Mouse (Mus musculus): ENCODE results near the gene Morn1. TPM values are rescaled to one million over a fixed set of nuclear protein-coding genes. Genes with fewer than 3 reads are reported as not detected.

The Morn1 gene
- total RNA-seq, 2 experiments from 2014 or later: 0.62 to 4.7 TPM

- ATAC-seq (replicated peaks; ENCODE audit: poor library complexity, severe bottlenecking): peak; percentile 60
These were observed 48.4 kb downstream of the Morn1 start for GRCm38 (mm10) chr4:155134686-155135172.

GRCm38 (mm10) chr4:155135909-155136585 lies 49.7 kb downstream of the Morn1 start:
- no peak for ATAC-seq (replicated peaks; ENCODE audit: poor library complexity, severe bottlenecking)

- no peak for ATAC-seq (replicated peaks; ENCODE audit: poor library complexity, severe bottlenecking)
These were observed 51.5 kb downstream of the Morn1 start for GRCm38 (mm10) chr4:155137891-155138290.

- no peak for ATAC-seq (replicated peaks; ENCODE audit: poor library complexity, severe bottlenecking)
These were observed 52.1 kb downstream of the Morn1 start for GRCm38 (mm10) chr4:155138451-155138850.

GRCm38 (mm10) chr4:155139281-155140045 lies 53.1 kb downstream of the Morn1 start:
- no peak for ATAC-seq (replicated peaks; ENCODE audit: poor library complexity, severe bottlenecking)

- no peak for ATAC-seq (replicated peaks; ENCODE audit: poor library complexity, severe bottlenecking)
These were observed 53.8 kb downstream of the Morn1 start for GRCm38 (mm10) chr4:155140150-155140549.

GRCm38 (mm10) chr4:155140795-155141265 lies 54.5 kb downstream of the Morn1 start:
- no peak for ATAC-seq (replicated peaks; ENCODE audit: poor library complexity, severe bottlenecking)

- ATAC-seq (replicated peaks; ENCODE audit: poor library complexity, severe bottlenecking): no peak
These were observed 56.5 kb downstream of the Morn1 start for GRCm38 (mm10) chr4:155142836-155143235.

- ATAC-seq (replicated peaks; ENCODE audit: poor library complexity, severe bottlenecking): no peak
These were observed 57.0 kb downstream of the Morn1 start for GRCm38 (mm10) chr4:155143411-155143810.

- ATAC-seq (replicated peaks; ENCODE audit: poor library complexity, severe bottlenecking): peak; percentile 81
These were observed 57.6 kb downstream of the Morn1 start for GRCm38 (mm10) chr4:155143871-155144502.

GRCm38 (mm10) chr4:155144548-155145180 lies 58.3 kb downstream of the Morn1 start:
- ATAC-seq (replicated peaks; ENCODE audit: poor library complexity, severe bottlenecking): no peak

GRCm38 (mm10) chr4:155146107-155146823 lies 59.9 kb downstream of the Morn1 start:
- no peak for ATAC-seq (replicated peaks; ENCODE audit: poor library complexity, severe bottlenecking)

GRCm38 (mm10) chr4:155148453-155148852 lies 62.1 kb downstream of the Morn1 start:
- ATAC-seq (replicated peaks; ENCODE audit: poor library complexity, severe bottlenecking): no peak

GRCm38 (mm10) chr4:155148910-155149698 lies 62.7 kb downstream of the Morn1 start:
- no peak for ATAC-seq (replicated peaks; ENCODE audit: poor library complexity, severe bottlenecking)

GRCm38 (mm10) chr4:155149941-155150275 lies 63.5 kb downstream of the Morn1 start:
- no peak for ATAC-seq (replicated peaks; ENCODE audit: poor library complexity, severe bottlenecking)

GRCm38 (mm10) chr4:155150276-155151113 lies 64.1 kb downstream of the Morn1 start:
- ATAC-seq (replicated peaks; ENCODE audit: poor library complexity, severe bottlenecking): peak; percentile 59

- peak; percentile 59 for ATAC-seq (replicated peaks; ENCODE audit: poor library complexity, severe bottlenecking)
These were observed 64.9 kb downstream of the Morn1 start for GRCm38 (mm10) chr4:155151221-155151788.

- peak; percentile 58 for ATAC-seq (replicated peaks; ENCODE audit: poor library complexity, severe bottlenecking)
These were observed 65.5 kb downstream of the Morn1 start for GRCm38 (mm10) chr4:155151845-155152244.

Measured in granulocyte monocyte progenitor cell, adult 5-6 weeks (primary cell).